Mouse (Mus musculus): ENCODE measurements around the gene Sag. TPM values are rescaled to one million over a fixed set of nuclear protein-coding genes. Genes with fewer than 3 reads are reported as not detected.

Gene Sag
- polyA plus RNA-seq, 1 experiment from 2014 or later, result 0.68 TPM

DNA sequence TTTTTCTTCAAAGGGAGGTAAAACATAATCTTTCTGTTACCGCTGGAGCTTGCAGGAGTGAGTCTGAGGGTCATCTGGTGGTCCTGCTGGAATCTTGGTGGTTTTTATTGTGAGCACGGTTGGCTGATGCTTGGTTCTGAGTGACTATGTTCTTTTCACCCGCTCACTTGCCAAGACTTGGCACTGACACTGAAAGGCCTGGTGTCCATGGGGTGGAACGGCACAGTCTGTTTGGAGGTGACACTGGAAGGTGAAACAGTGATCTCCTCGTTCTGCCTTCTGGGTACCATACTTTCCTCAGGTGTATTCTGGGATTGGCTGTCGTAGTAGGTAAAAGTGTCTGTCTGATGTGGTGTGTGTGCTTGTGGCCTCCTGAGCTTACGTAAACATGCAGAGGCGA, 13.8 kb upstream of the Sag start:
- Histone ChIP-seq H3K27ac (no peak overlapping the region), H3K4me2 (ENCODE audit: low read length) (no peak overlapping the region), H3K27me3 (ENCODE audit: insufficient read depth, low read length) (no peaks in the 10 kb centered on the region), H3K9ac (ENCODE audit: low read depth, low read length) (no peak overlapping the region), H3K4me3 (replicated peaks; ENCODE audit: low read depth, low read length) (no peak overlapping the region), H3K36me3 (ENCODE audit: insufficient read depth, low read length) (peaks cover 56% of the 10 kb centered on the region), H3K9me3 (replicated peaks; ENCODE audit: low read length) (no peaks in the 10 kb centered on the region), H3K4me1 (replicated peaks; ENCODE audit: insufficient read depth, low read length) (no peaks in the 10 kb centered on the region)
- 84% methylated on average over 8 of the region's 8 CpGs for WGBS
- DNase-seq (ENCODE audit: low spot score) (no peak), ATAC-seq (replicated peaks; ENCODE audit: low FRiP score, low read depth) (no peak)
- no peak for TF ChIP-seq CTCF (IDR thresholded peaks at IDR 0.05; ENCODE audit: low read depth)

DNA sequence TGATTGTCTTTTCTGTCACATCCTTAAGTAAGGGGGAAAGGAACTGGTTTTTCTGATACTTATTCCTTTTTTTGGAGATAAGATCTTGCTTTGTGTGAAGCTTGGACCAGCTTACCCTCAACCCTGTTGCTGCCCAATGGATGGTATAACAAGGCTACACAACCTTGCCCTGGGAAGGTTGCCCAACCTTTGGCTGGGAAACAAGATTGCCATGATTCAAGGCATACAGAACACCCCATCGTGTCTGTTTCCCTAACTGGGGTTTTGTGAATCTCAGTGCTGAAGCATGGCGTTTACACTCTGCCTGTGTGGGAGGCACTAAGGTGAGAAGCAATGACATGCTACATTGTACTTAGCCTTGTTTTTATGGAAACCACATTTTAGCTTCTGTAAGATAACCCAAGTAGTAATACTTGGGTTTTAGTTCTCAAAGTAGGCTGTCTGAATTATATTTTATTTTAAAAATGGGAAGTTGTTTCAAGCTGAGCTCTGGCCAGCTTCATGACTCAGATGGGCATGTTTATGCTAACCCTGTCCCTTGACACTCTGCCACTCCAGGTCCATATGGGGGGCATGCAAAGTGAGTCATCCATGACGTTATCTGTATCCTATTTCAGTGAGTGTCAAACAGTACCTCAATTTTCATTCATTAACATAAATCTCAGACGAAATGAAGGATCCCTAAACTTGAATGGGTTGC, 10.9 kb upstream of the Sag start:
- Histone ChIP-seq H3K27me3 (ENCODE audit: insufficient read depth, low read length) (no peaks in the 10 kb centered on the region), H3K9me3 (replicated peaks; ENCODE audit: low read length) (no peaks in the 10 kb centered on the region), H3K4me1 (replicated peaks; ENCODE audit: insufficient read depth, low read length) (no peaks in the 10 kb centered on the region), H3K9ac (ENCODE audit: low read depth, low read length) (no peak overlapping the region), H3K27ac (no peak overlapping the region), H3K36me3 (ENCODE audit: insufficient read depth, low read length) (peaks cover 35% of the 10 kb centered on the region), H3K4me2 (ENCODE audit: low read length) (no peak overlapping the region), H3K4me3 (replicated peaks; ENCODE audit: low read depth, low read length) (no peak overlapping the region)
- 49% methylated on average over 4 of the region's 4 CpGs for WGBS
- ATAC-seq (replicated peaks; ENCODE audit: low FRiP score, low read depth) (0 out of 2 replicates have a peak, but pooled peaks have one; percentile 17), DNase-seq (ENCODE audit: low spot score) (no peak)
- no peak for TF ChIP-seq CTCF (IDR thresholded peaks at IDR 0.05; ENCODE audit: low read depth)

DNA sequence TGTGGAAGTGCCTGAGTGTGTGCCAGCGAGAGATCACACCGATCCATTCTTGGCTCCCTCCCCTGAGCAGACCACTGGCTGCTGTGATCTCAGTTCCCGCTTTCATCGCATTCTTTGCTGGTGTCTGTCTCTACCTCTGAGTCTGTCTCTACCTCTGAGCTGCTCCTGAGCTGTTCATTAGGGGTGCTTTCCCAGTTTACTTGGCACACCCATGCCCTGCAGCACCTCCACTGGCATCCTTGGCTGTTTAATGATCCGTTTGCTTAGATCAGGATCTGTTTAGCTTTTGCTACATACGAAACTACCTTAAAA, 10.4 kb upstream of the Sag start:
- 54% methylated on average over 6 of the region's 6 CpGs for WGBS
- H3K9ac ChIP-seq (ENCODE audit: low read depth, low read length), result no peak overlapping the region
- H3K36me3 ChIP-seq (ENCODE audit: insufficient read depth, low read length), result peaks cover 33% of the 10 kb centered on the region

DNA sequence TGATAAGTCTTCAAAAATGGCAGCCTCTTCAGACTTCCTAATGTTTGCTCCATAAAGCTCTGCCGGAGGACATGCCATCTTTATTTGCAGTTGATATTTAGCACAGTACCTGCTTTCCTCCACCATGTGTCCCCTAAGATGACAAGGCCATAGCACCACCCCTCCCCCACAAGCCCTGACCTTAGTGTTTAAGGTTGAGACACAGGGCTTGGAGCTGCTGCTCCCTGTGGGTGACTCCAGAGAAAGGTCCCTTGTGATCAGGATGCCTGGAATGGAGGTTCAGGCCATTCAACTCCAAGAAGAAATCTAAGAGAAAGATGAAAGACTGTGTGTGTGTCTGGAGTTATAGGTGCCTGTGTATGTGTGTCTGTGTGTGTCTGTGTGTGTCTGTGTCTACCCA, 5.8 kb upstream of the Sag start:
- no peak for ATAC-seq (replicated peaks; ENCODE audit: low FRiP score, low read depth)
- Histone ChIP-seq H3K27ac (no peak overlapping the region), H3K36me3 (ENCODE audit: insufficient read depth, low read length) (peaks cover 7% of the 10 kb centered on the region; the same call in 1 of the 2 replicates), H3K4me2 (ENCODE audit: low read length) (no peak overlapping the region), H3K27me3 (ENCODE audit: insufficient read depth, low read length) (no peaks in the 10 kb centered on the region), H3K4me1 (replicated peaks; ENCODE audit: insufficient read depth, low read length) (no peaks in the 10 kb centered on the region), H3K9ac (ENCODE audit: low read depth, low read length) (no peak overlapping the region), H3K9me3 (replicated peaks; ENCODE audit: low read length) (no peaks in the 10 kb centered on the region; the same call in 1 of the 2 replicates), H3K4me3 (replicated peaks; ENCODE audit: low read depth, low read length) (no peak overlapping the region)
- no peak for DNase-seq (ENCODE audit: low spot score)
- WGBS, result 93% methylated on average over 1 of the region's 1 CpGs
- no peak for TF ChIP-seq CTCF (IDR thresholded peaks at IDR 0.05; ENCODE audit: low read depth)

More for the DNA sequence above, 10.4 kb upstream of the Sag start:
- H3K4me1 ChIP-seq (replicated peaks; ENCODE audit: insufficient read depth, low read length), result no peaks in the 10 kb centered on the region
- no peak overlapping the region for H3K4me2 ChIP-seq (ENCODE audit: low read length)
- H3K4me3 ChIP-seq (replicated peaks; ENCODE audit: low read depth, low read length), result no peak overlapping the region
- TF ChIP-seq CTCF (IDR thresholded peaks at IDR 0.05; ENCODE audit: low read depth), result no peak
- H3K27ac ChIP-seq, result no peak overlapping the region
- ATAC-seq (replicated peaks; ENCODE audit: low FRiP score, low read depth) (peak; percentile 17; the same call in 1 of the 2 replicates), DNase-seq (ENCODE audit: low spot score) (peak; percentile 39)
- H3K9me3 ChIP-seq (replicated peaks; ENCODE audit: low read length), result no peaks in the 10 kb centered on the region
- H3K27me3 ChIP-seq (ENCODE audit: insufficient read depth, low read length), result no peaks in the 10 kb centered on the region

DNA sequence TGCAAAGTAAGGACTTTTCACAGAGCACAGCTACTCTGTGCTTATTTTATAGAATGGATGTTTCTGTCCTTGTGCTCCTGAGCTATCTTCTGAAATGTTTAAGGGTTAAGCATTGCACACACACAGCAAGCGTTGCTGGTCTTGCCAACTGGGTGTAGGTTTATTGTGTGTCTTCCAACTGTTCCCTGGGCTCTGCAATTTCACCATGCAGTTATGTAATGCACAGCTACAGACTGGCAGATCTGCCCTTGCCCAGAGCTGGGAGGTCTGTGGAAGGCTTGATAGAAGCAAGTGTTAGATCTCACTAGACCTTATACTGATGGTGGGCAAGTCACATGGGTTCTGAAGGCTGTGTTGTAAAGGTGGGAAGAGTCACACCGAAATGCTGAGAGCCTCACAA, 5.2 kb upstream of the Sag start:
- ATAC-seq (replicated peaks; ENCODE audit: low FRiP score, low read depth), result no peak
- H3K4me1 ChIP-seq (replicated peaks; ENCODE audit: insufficient read depth, low read length), result no peaks in the 10 kb centered on the region
- no peaks in the 10 kb centered on the region for H3K27me3 ChIP-seq (ENCODE audit: insufficient read depth, low read length)
- TF ChIP-seq CTCF (IDR thresholded peaks at IDR 0.05; ENCODE audit: low read depth), result no peak
- no peak overlapping the region for H3K4me2 ChIP-seq (ENCODE audit: low read length)
- H3K9me3 ChIP-seq (replicated peaks; ENCODE audit: low read length), result no peaks in the 10 kb centered on the region; the same call in 1 of the 2 replicates
- H3K4me3 ChIP-seq (replicated peaks; ENCODE audit: low read depth, low read length), result no peak overlapping the region
- no peak overlapping the region for H3K27ac ChIP-seq
- WGBS, result 88% methylated on average over 2 of the region's 2 CpGs
- peaks cover 1% of the 10 kb centered on the region; the same call in 1 of the 2 replicates for H3K36me3 ChIP-seq (ENCODE audit: insufficient read depth, low read length)
- H3K9ac ChIP-seq (ENCODE audit: low read depth, low read length), result no peak overlapping the region
- DNase-seq (ENCODE audit: low spot score), result no peak

DNA sequence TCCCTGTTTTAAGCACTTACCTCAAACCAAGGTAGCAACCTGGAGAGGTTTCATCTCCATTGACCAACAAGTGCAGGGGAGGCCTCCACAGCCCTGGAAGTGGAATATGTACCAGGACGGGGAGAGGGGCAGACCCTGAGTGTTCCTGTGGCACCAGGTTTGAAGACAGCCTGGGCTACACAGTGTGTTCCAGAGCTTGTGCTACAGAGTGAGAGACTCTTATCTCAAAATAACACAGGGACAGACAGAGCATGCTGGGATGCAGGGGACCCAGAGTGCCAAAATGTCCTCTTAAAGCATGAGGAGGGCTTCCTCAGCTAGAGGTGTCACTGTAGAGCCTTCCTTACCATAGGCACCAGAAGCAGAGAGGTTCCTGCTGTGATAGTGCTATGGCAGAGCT, 4.3 kb downstream of the Sag start:
- H3K27ac ChIP-seq, result no peak overlapping the region
- 78% methylated on average over 1 of the region's 1 CpGs for WGBS
- no peaks in the 10 kb centered on the region for H3K27me3 ChIP-seq (ENCODE audit: insufficient read depth, low read length)
- H3K4me2 ChIP-seq (ENCODE audit: low read length), result no peak overlapping the region
- H3K36me3 ChIP-seq (ENCODE audit: insufficient read depth, low read length), result no peaks in the 10 kb centered on the region
- H3K4me3 ChIP-seq (replicated peaks; ENCODE audit: low read depth, low read length), result no peak overlapping the region
- H3K9ac ChIP-seq (ENCODE audit: low read depth, low read length), result no peak overlapping the region
- DNase-seq (ENCODE audit: low spot score) (no peak), ATAC-seq (replicated peaks; ENCODE audit: low FRiP score, low read depth) (no peak)
- no peaks in the 10 kb centered on the region for H3K9me3 ChIP-seq (replicated peaks; ENCODE audit: low read length)
- H3K4me1 ChIP-seq (replicated peaks; ENCODE audit: insufficient read depth, low read length), result no peaks in the 10 kb centered on the region
- no peak for TF ChIP-seq CTCF (IDR thresholded peaks at IDR 0.05; ENCODE audit: low read depth)

DNA sequence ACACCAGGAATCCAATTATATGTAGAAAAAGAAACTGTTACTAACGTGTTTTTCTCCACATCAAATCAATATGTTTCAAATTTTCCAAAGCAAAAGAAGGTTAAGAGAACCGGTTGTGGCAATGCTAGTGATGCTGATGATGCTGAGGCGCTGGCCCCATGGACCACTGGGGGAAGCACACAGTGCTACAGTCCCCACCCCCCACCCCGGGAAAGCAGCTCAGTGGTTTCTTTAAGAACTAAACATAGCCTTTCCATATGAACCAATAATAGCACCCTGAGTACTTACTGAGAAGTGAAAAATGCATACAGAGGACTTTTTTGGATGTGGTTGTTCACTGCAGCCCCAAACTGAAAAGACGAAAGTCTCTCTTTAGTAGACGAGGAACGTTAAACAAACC, 7.9 kb downstream of the Sag start:
- 91% methylated on average over 7 of the region's 7 CpGs for WGBS
- Histone ChIP-seq H3K4me2 (ENCODE audit: low read length) (no peak overlapping the region), H3K27me3 (ENCODE audit: insufficient read depth, low read length) (no peaks in the 10 kb centered on the region), H3K4me3 (replicated peaks; ENCODE audit: low read depth, low read length) (no peak overlapping the region), H3K36me3 (ENCODE audit: insufficient read depth, low read length) (no peaks in the 10 kb centered on the region), H3K27ac (no peak overlapping the region), H3K9me3 (replicated peaks; ENCODE audit: low read length) (no peaks in the 10 kb centered on the region), H3K4me1 (replicated peaks; ENCODE audit: insufficient read depth, low read length) (no peaks in the 10 kb centered on the region), H3K9ac (ENCODE audit: low read depth, low read length) (no peak overlapping the region)
- ATAC-seq (replicated peaks; ENCODE audit: low FRiP score, low read depth) (no peak), DNase-seq (ENCODE audit: low spot score) (no peak)
- no peak for TF ChIP-seq CTCF (IDR thresholded peaks at IDR 0.05; ENCODE audit: low read depth)
